Mouse (Mus musculus) MEL (cell line): ENCODE measurements at regions not wholly inside any gene's neighbourhood (a gene's known extent, or its start where the extent isn't known, plus 50 kb on each side); places are given as distances from the start of the nearest gene placed in this dataset.

Source experiments
- DNase-seq: peaks from one replicate; pipeline ENCODE4 v3.0.0; 2011; ENCODE audit warnings: low read depth, low spot score
- H3K27ac ChIP-seq: 2 replicates; pipeline ENCODE4 v1.5.1; 2012; ENCODE audit warnings: low read depth, mild to moderate bottlenecking, control low read depth, low read length, moderate library complexity; ENCODE audit not compliant: control insufficient read depth
- H3K27me3 ChIP-seq, 2 experiments: fragments of 150-350 bp in 1 of 2; sonication (generic) in 1 of 2; 2 replicates each; pipeline ENCODE4 v1.6.1; 2012; ENCODE audit warnings: low read length in 2 of 2, mild to moderate bottlenecking in 2 of 2, improper control_type of control experiment in 1 of 2, moderate library complexity in 1 of 2; ENCODE audit not compliant: insufficient read depth in 2 of 2, control insufficient read depth in 1 of 2
- H3K36me3 ChIP-seq, 2 experiments: 2 replicates each; pipeline ENCODE4 v1.6.1; 2012 to 2014; ENCODE audit warnings: low read length in 2 of 2, improper control_type of control experiment in 1 of 2, inconsistent platforms in 1 of 2, mild to moderate bottlenecking in 1 of 2; ENCODE audit not compliant: insufficient read depth in 2 of 2, control insufficient read depth in 1 of 2
- H3K4me1 ChIP-seq, 2 experiments: fragments of 150-350 bp in 1 of 2; sonication (generic) in 1 of 2; 2 replicates each; pipeline ENCODE4 v1.6.1; 2012; ENCODE audit warnings: low read length in 2 of 2, improper control_type of control experiment in 1 of 2, mild to moderate bottlenecking in 1 of 2; ENCODE audit not compliant: insufficient read depth in 2 of 2, control insufficient read depth in 1 of 2
- H3K4me3 ChIP-seq, 2 experiments: fragments of 150-350 bp in 1 of 2; sonication (generic) in 1 of 2; 2 replicates each; pipeline ENCODE4 v1.5.1; 2012; ENCODE audit warnings: low read depth in 2 of 2, low read length in 2 of 2, mild to moderate bottlenecking in 2 of 2, moderate library complexity in 2 of 2, control low read depth in 1 of 2, improper control_type of control experiment in 1 of 2; ENCODE audit not compliant: control insufficient read depth in 1 of 2, insufficient read depth in 1 of 2
- H3K79me2 ChIP-seq: 2 replicates; pipeline ENCODE4 v1.6.1; 2012; ENCODE audit warnings: mild to moderate bottlenecking, low read length, moderate library complexity; ENCODE audit not compliant: control insufficient read depth, poor library complexity, insufficient read depth
- H3K9ac ChIP-seq: 2 replicates; pipeline ENCODE4 v1.6.1; 2012; ENCODE audit warnings: low read depth, mild to moderate bottlenecking, control low read depth, low read length, moderate library complexity; ENCODE audit not compliant: control insufficient read depth, poor library complexity, severe bottlenecking
- H3K9me3 ChIP-seq: fragments of 150-350 bp; sonication (generic); replicated peaks from 2 replicates; pipeline ENCODE4 v1.6.1; 2012; ENCODE audit warnings: mild to moderate bottlenecking, low read length, improper control_type of control experiment, moderate library complexity; ENCODE audit not compliant: insufficient read depth
- CHD2 ChIP-seq: IDR thresholded peaks from 2 replicates; pipeline ENCODE4 v1.6.1; 2011; ENCODE audit warnings: low read length, improper control_type of control experiment
- E2F4 ChIP-seq: IDR thresholded peaks from 2 replicates; pipeline ENCODE4 v1.6.1; 2011; ENCODE audit warnings: low read depth, low read length, improper control_type of control experiment, borderline replicate concordance
- ELF1 ChIP-seq: IDR thresholded peaks from 2 replicates; pipeline ENCODE4 v1.6.1; 2014; ENCODE audit warnings: low read depth, mild to moderate bottlenecking, inconsistent platforms, low read length, improper control_type of control experiment, moderate library complexity
- GATA1 ChIP-seq: IDR thresholded peaks from 2 replicates; pipeline ENCODE4 v1.6.1; 2011; ENCODE audit warnings: low read depth, low read length, improper control_type of control experiment
- JUND ChIP-seq: IDR thresholded peaks from 2 replicates; pipeline ENCODE4 v1.6.1; 2011; ENCODE audit warnings: low read depth, mild to moderate bottlenecking, improper control_type of control experiment, low read length
- MEF2A ChIP-seq: IDR thresholded peaks from 2 replicates; pipeline ENCODE4 v1.6.1; 2014; ENCODE audit warnings: low read depth, mild to moderate bottlenecking, inconsistent platforms, low read length, improper control_type of control experiment; ENCODE audit not compliant: poor library complexity, insufficient replicate concordance, severe bottlenecking; ENCODE audit errors: extremely low read depth
- MXI1 ChIP-seq: IDR thresholded peaks from 2 replicates; pipeline ENCODE4 v1.6.1; 2011; ENCODE audit warnings: mild to moderate bottlenecking, low read depth, low read length, improper control_type of control experiment
- MYC ChIP-seq: IDR thresholded peaks from 2 replicates; pipeline ENCODE4 v1.6.1; 2011; ENCODE audit warnings: low read depth, mild to moderate bottlenecking, low read length, improper control_type of control experiment, moderate library complexity
- NRF1 ChIP-seq: IDR thresholded peaks from 2 replicates; pipeline ENCODE4 v1.6.1; 2014; ENCODE audit warnings: low read depth, mild to moderate bottlenecking, inconsistent platforms, low read length, improper control_type of control experiment, moderate library complexity; ENCODE audit not compliant: poor library complexity, insufficient read depth, severe bottlenecking
- POLR2A ChIP-seq, 2 experiments: IDR thresholded peaks; 2 replicates each; pipeline ENCODE4 v1.6.1; 2011 to 2012; ENCODE audit warnings: low read length in 2 of 2, mild to moderate bottlenecking in 2 of 2, control low read depth in 1 of 2, improper control_type of control experiment in 1 of 2, low read depth in 1 of 2, moderate library complexity in 1 of 2; ENCODE audit not compliant: control insufficient read depth in 1 of 2, insufficient read depth in 1 of 2, poor library complexity in 1 of 2
- POLR2AphosphoS5 ChIP-seq: IDR thresholded peaks from 2 replicates; pipeline ENCODE4 v1.6.1; 2012; ENCODE audit warnings: low read depth, borderline replicate concordance, mild to moderate bottlenecking, inconsistent platforms, low read length, moderate library complexity, mixed read lengths
- RAD21 ChIP-seq: IDR thresholded peaks from 2 replicates; pipeline ENCODE4 v1.6.1; 2011; ENCODE audit warnings: mild to moderate bottlenecking, low read depth, low read length, improper control_type of control experiment
- SIN3A ChIP-seq: IDR thresholded peaks from 2 replicates; pipeline ENCODE4 v1.6.1; 2012; ENCODE audit warnings: low read length, improper control_type of control experiment, inconsistent platforms
- TAL1 ChIP-seq: IDR thresholded peaks from 2 replicates; pipeline ENCODE4 v1.6.1; 2012; ENCODE audit warnings: mild to moderate bottlenecking, inconsistent platforms, low read length, moderate library complexity, mixed read lengths
- TBP ChIP-seq: IDR thresholded peaks from 2 replicates; pipeline ENCODE4 v1.8.0; 2011; ENCODE audit warnings: low read depth, low read length, improper control_type of control experiment
- TCF12 ChIP-seq: IDR thresholded peaks from 2 replicates; pipeline ENCODE4 v1.6.1; 2014; ENCODE audit warnings: low read depth, mild to moderate bottlenecking, inconsistent platforms, low read length, improper control_type of control experiment, moderate library complexity
- UBTF ChIP-seq: IDR thresholded peaks from 2 replicates; pipeline ENCODE4 v1.6.1; 2012; ENCODE audit warnings: low read depth, mild to moderate bottlenecking, inconsistent platforms, low read length, improper control_type of control experiment, moderate library complexity, borderline replicate concordance; ENCODE audit not compliant: insufficient read depth
- USF1 ChIP-seq: IDR thresholded peaks from 2 replicates; pipeline ENCODE4 v1.6.1; 2014; ENCODE audit warnings: low read depth, mild to moderate bottlenecking, inconsistent platforms, low read length, improper control_type of control experiment, moderate library complexity
- ZMIZ1 ChIP-seq: IDR thresholded peaks from 2 replicates; pipeline ENCODE4 v1.6.1; 2012; ENCODE audit warnings: low read depth, mild to moderate bottlenecking, inconsistent platforms, low read length, improper control_type of control experiment, moderate library complexity

DNA sequence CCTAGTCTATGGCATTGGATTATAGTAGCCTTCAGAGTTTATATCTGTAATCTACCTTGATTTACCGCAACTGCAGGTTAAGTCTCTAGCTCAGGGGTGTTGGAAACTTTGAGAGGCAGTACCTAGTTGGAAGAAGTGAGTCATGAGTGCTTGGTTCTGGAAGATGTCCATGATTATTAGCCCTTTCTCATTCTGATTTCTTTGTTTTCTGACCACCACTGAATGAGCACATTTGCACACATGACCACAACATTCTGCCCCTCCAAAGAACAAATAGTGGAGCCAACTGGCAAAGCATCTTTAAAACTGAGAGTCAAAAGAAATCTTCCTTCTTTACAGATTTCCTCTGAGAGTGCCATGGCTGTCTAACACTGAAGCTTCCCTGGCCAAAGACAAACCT, 95.5 kb upstream of the Dcn start:
- Histone ChIP-seq H3K9ac (no peak overlapping the region), H3K9me3 (no peaks in the 10 kb centered on the region), H3K27me3 (no peaks in the 10 kb centered on the region), H3K4me1 (no peaks in the 10 kb centered on the region), H3K79me2 (no peaks in the 10 kb centered on the region), H3K36me3 (no peaks in the 10 kb centered on the region), H3K4me3 (no peak overlapping the region), H3K27ac (no peak overlapping the region)
- no peak for DNase-seq
- TF ChIP-seq JUND, result no peak
- no peak for TF ChIP-seq TAL1
- no peak for TF ChIP-seq UBTF
- no peak for TF ChIP-seq CHD2

DNA sequence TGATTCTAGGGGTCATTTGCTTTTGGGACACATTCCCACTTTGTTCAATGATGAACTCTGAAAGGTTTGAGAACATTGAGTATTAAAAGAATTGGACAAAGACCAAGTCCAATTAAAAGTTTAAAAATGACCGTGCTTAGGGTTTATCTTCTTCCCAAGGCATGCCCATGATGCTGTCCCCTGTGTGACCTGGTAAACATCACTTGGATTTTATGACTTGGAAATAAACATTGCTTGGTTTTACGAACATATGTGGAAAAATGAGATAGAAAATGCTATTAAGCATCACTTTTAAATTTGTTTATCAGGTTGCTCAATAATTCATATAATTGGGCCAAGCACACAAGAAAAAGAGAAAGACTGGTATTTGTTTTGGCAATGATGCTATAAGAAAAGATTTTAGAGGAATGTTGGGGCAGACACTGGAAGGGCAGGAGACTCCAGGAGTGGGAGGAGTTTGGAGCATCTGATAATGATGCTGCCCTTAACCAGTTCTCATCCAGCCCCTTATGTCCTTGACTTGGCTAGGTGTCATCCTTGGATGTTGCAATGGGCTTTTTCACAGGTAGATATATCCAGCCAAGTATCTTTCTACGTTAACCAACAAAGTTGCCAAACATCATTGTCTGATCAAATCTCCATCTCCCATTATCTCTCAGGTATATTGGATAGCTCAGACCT, 92.1 kb upstream of the Dcn start:
- Histone ChIP-seq H3K9me3 (no peaks in the 10 kb centered on the region), H3K79me2 (no peaks in the 10 kb centered on the region), H3K27me3 (no peaks in the 10 kb centered on the region), H3K36me3 (no peaks in the 10 kb centered on the region)
- no peak for TF ChIP-seq E2F4
- no peak for TF ChIP-seq SIN3A
- no peak for TF ChIP-seq CHD2
- TF ChIP-seq GATA1, result no peak
- no peak for TF ChIP-seq USF1
- no peak for TF ChIP-seq POLR2AphosphoS5
- TF ChIP-seq TBP, result no peak
- TF ChIP-seq ZMIZ1, result no peak
- TF ChIP-seq POLR2A (IDR thresholded peaks at IDR 0.05; ENCODE audit: control insufficient read depth in 1 of 2, insufficient read depth in 1 of 2, low read depth in 1 of 2, low read length in 2 of 2, poor library complexity in 1 of 2), result no peak
- no peak for TF ChIP-seq NRF1
- TF ChIP-seq ELF1, result no peak
- no peak for TF ChIP-seq RAD21
- TF ChIP-seq MEF2A, result no peak
- TF ChIP-seq MYC, result no peak
- TF ChIP-seq TCF12, result no peak
- no peak for TF ChIP-seq MXI1
- TF ChIP-seq, all 39 proteins: peak for 0
- no peak overlapping the region for H3K9ac ChIP-seq
- no peak for DNase-seq
- H3K4me3 ChIP-seq, result no peak overlapping the region
- H3K4me1 ChIP-seq, result no peaks in the 10 kb centered on the region
- no peak overlapping the region for H3K27ac ChIP-seq
